Mouse (Mus musculus) forebrain, embryonic 11.5 days (tissue): ENCODE measurements around the gene Notch4. TPM values are rescaled to one million over a fixed set of nuclear protein-coding genes. Genes with fewer than 3 reads are reported as not detected.

Experiments
- ATAC-seq: fragments of 200-750 bp; cut with Nextera tagmentation; replicated peaks from 2 replicates; pipeline ENCODE4 v1.8.0; 2017; ENCODE audit warnings: moderate TSS enrichment; ENCODE audit not compliant: low FRiP score
- DNase-seq: peaks from one replicate; pipeline ENCODE4 v3.0.0-alpha.2; 2017; ENCODE audit warnings: low spot score
- H3K27ac ChIP-seq: fragments of 300-500 bp; sonication (generic); 2 replicates; pipeline ENCODE4 v1.5.1; 2014; ENCODE audit warnings: low read depth, low read length
- H3K27me3 ChIP-seq: fragments of 300-500 bp; sonication (generic); 2 replicates; pipeline ENCODE4 v1.6.1; 2014; ENCODE audit warnings: mild to moderate bottlenecking, low read length, mixed read lengths; ENCODE audit not compliant: control insufficient read depth, insufficient read depth
- H3K36me3 ChIP-seq: fragments of 300-500 bp; sonication (generic); 2 replicates; pipeline ENCODE4 v1.6.1; 2014; ENCODE audit warnings: mild to moderate bottlenecking, low read length, moderate library complexity, mixed read lengths; ENCODE audit not compliant: control insufficient read depth, insufficient read depth
- H3K4me1 ChIP-seq: fragments of 300-500 bp; sonication (generic); replicated peaks from 2 replicates; pipeline ENCODE4 v1.6.1; 2014; ENCODE audit warnings: low read length, mixed read lengths; ENCODE audit not compliant: control insufficient read depth, insufficient read depth
- H3K4me2 ChIP-seq: fragments of 300-500 bp; sonication (generic); 2 replicates; pipeline ENCODE4 v1.6.1; 2014; ENCODE audit warnings: low read depth, mild to moderate bottlenecking, low read length, moderate library complexity, mixed read lengths; ENCODE audit not compliant: severe bottlenecking
- H3K4me3 ChIP-seq: fragments of 300-500 bp; sonication (generic); 2 replicates; pipeline ENCODE4 v1.5.1; 2014; ENCODE audit warnings: low read depth, low read length
- H3K9ac ChIP-seq: fragments of 300-500 bp; sonication (generic); 2 replicates; pipeline ENCODE4 v1.6.1; 2014; ENCODE audit warnings: low read length
- H3K9me3 ChIP-seq: fragments of 300-500 bp; sonication (generic); 2 replicates; pipeline ENCODE4 v1.6.1; 2016; ENCODE audit warnings: low read length, mixed read lengths; ENCODE audit not compliant: control insufficient read depth
- WGBS: fragments of 180-500 bp; shearing (Covaris S2); extraction: QIAGEN DNeasy Blood & Tissue Kit; methylation state at CpG from one replicate; pipeline ENCODE4 v1.1.7; 2014; 5-methylcytosine and 5-hydroxymethylcytosine counted together
- polyA plus RNA-seq: library from polyadenylated mRNA; unstranded; fragments of >200 nt; fragmentation: Nextera tagmentation; extraction: Ambion mirVana; gene quantifications from 2 replicates; pipeline ENCODE4 v1.2.1, GENCODE M21; 2014

Gene Notch4
- polyA plus RNA-seq, 1 experiment from 2014 or later, result 5.9 TPM

DNA sequence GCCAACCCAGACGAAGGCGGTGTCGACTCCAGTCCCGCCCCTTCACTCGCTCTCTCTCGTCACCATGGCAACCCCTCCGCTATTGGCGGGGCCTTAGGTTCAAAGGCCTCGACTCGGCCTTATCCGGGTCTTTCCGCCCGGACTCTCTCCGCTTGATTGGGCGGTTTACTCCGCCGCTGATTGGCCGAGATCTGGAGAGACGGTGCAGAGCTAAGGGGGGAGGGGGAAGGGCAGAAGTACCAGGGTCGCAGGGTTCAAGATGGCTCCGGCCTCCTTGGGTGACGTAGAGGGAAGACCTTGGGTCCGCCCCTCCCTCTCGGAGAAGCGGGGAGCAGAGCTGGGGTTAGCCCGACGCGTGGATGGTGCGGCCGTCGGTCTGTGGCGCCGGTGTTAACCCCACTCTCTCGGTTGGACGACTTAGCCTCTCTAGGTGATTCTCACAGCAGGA lies 40.0 kb downstream of the Notch4 start, which contains the start of gene Agpat1:
Gene Agpat1 (plus strand): TSS at position 202 of the 448 bp plus-strand sequence.
- Histone ChIP-seq H3K27ac (peak within 1 kb of the TSS; percentile 87), H3K9me3 (no peaks in the 10 kb centered on the region), H3K4me3 (peak within 1 kb of the TSS; percentile 98), H3K9ac (peak within 1 kb of the TSS; percentile 94), H3K4me1 (peaks cover 23% of the 10 kb centered on the region), H3K4me2 (peak within 1 kb of the TSS; percentile 97), H3K36me3 (peaks cover 4% of the 10 kb centered on the region; the same call in 1 of the 2 replicates), H3K27me3 (no peaks in the 10 kb centered on the region)
- peak; percentile 87 for ATAC-seq
- whole genome bisulfite sequencing, result 0% methylated on average over 32 of the region's 35 CpGs
- DNase-seq, result peak; percentile 99

DNA sequence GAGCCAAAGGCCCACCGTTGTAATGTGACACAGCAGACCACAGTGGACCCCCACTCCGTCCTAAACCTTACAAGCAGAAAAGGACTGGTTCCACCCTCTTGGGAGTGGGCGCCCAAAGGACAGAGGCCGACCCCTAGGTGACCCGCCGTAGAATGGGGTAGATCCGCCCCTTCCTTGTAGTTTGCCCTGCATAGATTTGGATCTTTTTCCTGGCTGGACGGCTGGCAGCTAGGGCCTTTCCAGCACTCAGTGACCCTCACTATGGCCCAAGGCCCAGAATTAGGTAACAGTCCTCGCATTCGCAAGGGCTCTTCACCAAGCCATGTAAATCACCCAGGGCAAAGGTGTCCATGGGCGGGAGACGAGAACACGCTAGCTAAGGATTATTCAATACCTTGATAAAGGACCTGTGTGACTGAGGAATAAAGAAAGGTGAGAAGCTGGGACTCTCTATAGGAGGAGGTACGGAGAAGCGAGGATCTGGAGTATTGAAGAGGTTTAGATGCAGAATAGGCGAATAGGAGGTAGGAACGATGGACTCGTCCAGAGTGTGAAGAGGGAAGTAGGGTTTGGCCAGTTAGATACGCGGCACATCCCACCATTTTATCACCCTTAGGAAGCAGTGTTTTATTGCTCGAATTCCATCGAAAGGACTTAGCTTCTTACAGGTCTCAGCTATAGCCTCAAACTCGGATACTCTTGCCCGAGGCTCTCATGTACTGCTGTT lies 40.6 kb downstream of the Notch4 start:
- Histone ChIP-seq H3K27ac (peak overlapping the region; percentile 87), H3K9ac (peak overlapping the region; percentile 94), H3K9me3 (no peaks in the 10 kb centered on the region), H3K4me2 (peak overlapping the region; percentile 97), H3K27me3 (no peaks in the 10 kb centered on the region), H3K36me3 (peaks cover 4% of the 10 kb centered on the region; the same call in 1 of the 2 replicates), H3K4me3 (peak overlapping the region; percentile 98), H3K4me1 (peaks cover 23% of the 10 kb centered on the region)
- ATAC-seq (no peak), DNase-seq (no peak)
- WGBS, result 19% methylated on average over 24 of the region's 24 CpGs

DNA sequence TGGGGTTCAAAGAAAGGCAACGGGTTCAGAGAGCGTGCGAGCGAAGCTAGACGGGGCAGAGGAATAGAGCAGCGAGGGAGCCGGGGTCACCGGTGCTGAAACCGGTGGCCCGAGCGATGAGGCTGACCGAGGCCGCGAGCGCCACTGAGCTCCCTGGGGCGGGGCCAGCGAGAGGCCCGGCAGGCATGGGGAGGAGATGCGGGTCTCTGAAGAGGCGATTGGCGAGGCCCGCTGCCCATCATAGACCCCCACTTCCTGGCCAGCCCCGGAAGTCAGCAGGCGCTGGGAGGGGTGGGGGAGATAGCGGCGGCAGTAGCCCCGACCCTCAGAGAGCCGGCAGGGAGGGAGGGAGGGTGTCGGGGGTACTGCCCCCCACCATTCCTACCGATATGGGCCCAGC lies 41.5 kb downstream of the Notch4 start:
- no peaks in the 10 kb centered on the region for H3K9me3 ChIP-seq

GRCm38 (mm10) chr17:34606186-34607039 lies 42.3 kb downstream of the Notch4 start:
- peaks cover 23% of the 10 kb centered on the region for H3K4me1 ChIP-seq
- 18% methylated on average over 32 of the region's 32 CpGs for WGBS
- no peak for DNase-seq

More for the DNA sequence above, 41.5 kb downstream of the Notch4 start:
- Histone ChIP-seq H3K4me2 (peak overlapping the region; percentile 97), H3K4me3 (peak overlapping the region; percentile 98), H3K9ac (peak overlapping the region; percentile 94), H3K27ac (peak overlapping the region; percentile 87), H3K27me3 (no peaks in the 10 kb centered on the region), H3K36me3 (peaks cover under 1% of the 10 kb centered on the region; the same call in 1 of the 2 replicates), H3K4me1 (peaks cover 23% of the 10 kb centered on the region)
- WGBS, result 0% methylated on average over 26 of the region's 30 CpGs
- peak; percentile 60 for ATAC-seq
- peak; percentile 97 for DNase-seq

GRCm38 (mm10) chr17:34607997-34608396 lies 43.9 kb downstream of the Notch4 start:
- no peak overlapping the region for H3K9ac ChIP-seq
- DNase-seq (no peak), ATAC-seq (no peak)
- no peak overlapping the region for H3K4me2 ChIP-seq
- H3K4me1 ChIP-seq, result peaks cover 17% of the 10 kb centered on the region
- H3K4me3 ChIP-seq, result no peak overlapping the region
- no peak overlapping the region; the same call in 1 of the 2 replicates for H3K27ac ChIP-seq
- H3K9me3 ChIP-seq, result no peaks in the 10 kb centered on the region
- peaks cover 10% of the 10 kb centered on the region; the same call in 1 of the 2 replicates for H3K36me3 ChIP-seq
- H3K27me3 ChIP-seq, result no peaks in the 10 kb centered on the region
- 91% methylated on average over 7 of the region's 7 CpGs for WGBS

More at GRCm38 (mm10) chr17:34606186-34607039, 42.3 kb downstream of the Notch4 start:
- Histone ChIP-seq H3K9me3 (no peaks in the 10 kb centered on the region), H3K36me3 (peaks cover 6% of the 10 kb centered on the region; the same call in 1 of the 2 replicates), H3K27ac (peak overlapping the region; percentile 75), H3K4me3 (peak overlapping the region; percentile 98), H3K9ac (peak overlapping the region; percentile 94), H3K27me3 (no peaks in the 10 kb centered on the region), H3K4me2 (peak overlapping the region; percentile 97)
- no peak for ATAC-seq

DNA sequence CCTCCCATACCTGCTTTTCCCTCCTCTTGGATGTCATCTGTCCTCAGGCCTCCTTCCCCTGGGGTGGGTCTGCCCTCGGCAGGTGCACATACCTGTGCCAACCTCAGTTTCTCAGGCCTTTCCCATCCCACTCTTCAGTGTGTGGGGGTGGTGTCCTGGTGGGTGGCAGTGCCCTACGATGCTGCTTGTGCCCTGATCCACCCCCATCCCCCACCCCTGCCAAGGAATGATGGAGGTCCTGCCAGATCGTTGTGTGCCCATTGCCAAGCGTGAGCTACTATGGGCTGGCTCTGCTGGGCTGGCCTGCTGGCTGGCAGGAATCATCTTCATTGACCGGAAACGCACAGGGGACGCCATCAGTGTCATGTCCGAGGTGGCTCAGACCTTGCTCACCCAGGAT lies 47.0 kb downstream of the Notch4 start:
- 90% methylated on average over 8 of the region's 8 CpGs for WGBS

DNA sequence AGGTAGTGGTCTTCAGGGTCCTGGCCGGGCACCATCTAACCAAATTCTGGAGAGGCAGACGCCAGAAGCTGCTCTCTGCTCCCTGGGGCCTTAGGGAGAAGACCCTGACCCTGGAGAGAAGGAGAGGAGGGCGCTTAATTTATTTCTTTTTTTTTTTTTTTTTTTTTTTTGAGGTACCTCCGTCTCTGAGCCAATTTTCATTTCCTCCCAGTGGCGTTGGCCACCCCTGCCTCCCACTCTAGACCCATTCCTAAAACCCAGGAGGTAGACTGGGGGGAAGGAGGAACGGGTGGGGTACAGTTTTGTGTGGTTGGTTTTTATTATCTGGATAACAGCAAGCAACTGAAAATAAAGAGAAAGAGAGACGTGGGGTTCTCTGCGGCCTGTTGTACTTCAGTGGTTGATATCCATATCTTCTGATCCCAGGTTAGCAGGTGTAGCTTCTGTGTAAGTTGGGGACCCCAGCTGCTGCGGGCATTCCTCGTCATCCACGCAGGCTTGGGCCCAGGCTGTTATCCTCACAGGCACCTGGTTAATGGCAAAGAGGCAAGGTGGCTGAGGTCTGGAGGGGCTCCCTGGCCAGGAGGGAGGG lies 49.1 kb downstream of the Notch4 start:
- no peak for ATAC-seq
- H3K36me3 ChIP-seq, result peaks cover 14% of the 10 kb centered on the region; the same call in 1 of the 2 replicates
- no peak for DNase-seq
- H3K27ac ChIP-seq, result no peak overlapping the region
- H3K4me2 ChIP-seq, result no peak overlapping the region
- no peak overlapping the region for H3K4me3 ChIP-seq
- H3K9me3 ChIP-seq, result no peaks in the 10 kb centered on the region
- no peaks in the 10 kb centered on the region for H3K4me1 ChIP-seq
- WGBS, result 94% methylated on average over 11 of the region's 11 CpGs
- no peaks in the 10 kb centered on the region for H3K27me3 ChIP-seq
- no peak overlapping the region for H3K9ac ChIP-seq

More for the DNA sequence above, 47.0 kb downstream of the Notch4 start:
- Histone ChIP-seq H3K4me3 (no peak overlapping the region), H3K27ac (no peak overlapping the region), H3K4me2 (no peak overlapping the region), H3K9me3 (no peaks in the 10 kb centered on the region), H3K4me1 (peaks cover 8% of the 10 kb centered on the region; the same call in 1 of the 2 replicates), H3K36me3 (peaks cover 14% of the 10 kb centered on the region; the same call in 1 of the 2 replicates), H3K27me3 (no peaks in the 10 kb centered on the region), H3K9ac (no peak overlapping the region)
- no peak for ATAC-seq
- no peak for DNase-seq

- Histone ChIP-seq H3K27ac (no peak overlapping the region), H3K4me3 (no peak overlapping the region), H3K27me3 (no peaks in the 10 kb centered on the region), H3K9ac (no peak overlapping the region), H3K4me1 (no peaks in the 10 kb centered on the region), H3K9me3 (no peaks in the 10 kb centered on the region), H3K36me3 (peaks cover 14% of the 10 kb centered on the region; the same call in 1 of the 2 replicates), H3K4me2 (no peak overlapping the region)
- DNase-seq (no peak), ATAC-seq (no peak)
- 87% methylated on average over 10 of the region's 10 CpGs for WGBS
These were observed 49.8 kb downstream of the Notch4 start for GRCm38 (mm10) chr17:34613830-34614229.
